Mouse (Mus musculus): Measurements from ENCODE around the gene Wdr31.

GRCm38 (mm10) chr4:62505991-62506390, 35.3 kb upstream of the Wdr31 start:
- TF ChIP-seq EP300 (IDR thresholded peaks at IDR 0.05; ENCODE audit: low read depth) (no peak), CTCF (IDR thresholded peaks at IDR 0.05; ENCODE audit: low read depth) (no peak)

All from liver, postnatal 0 days (tissue).